Mouse (Mus musculus) E14TG2a.4 (cell line): ENCODE data around the gene Tcte2.

Experiments
- CTCF ChIP-seq: conservative IDR thresholded peaks from 2 replicates; pipeline ENCODE4 v1.5.1; 2014; ENCODE audit warnings: low read length
- NANOG ChIP-seq: IDR thresholded peaks from 2 replicates; pipeline ENCODE4 v1.6.1; 2014; ENCODE audit warnings: borderline replicate concordance, low read length, mixed read lengths
- POU5F1 ChIP-seq: IDR thresholded peaks from 2 replicates; pipeline ENCODE4 v1.6.1; 2014; ENCODE audit warnings: low read length, borderline replicate concordance

DNA sequence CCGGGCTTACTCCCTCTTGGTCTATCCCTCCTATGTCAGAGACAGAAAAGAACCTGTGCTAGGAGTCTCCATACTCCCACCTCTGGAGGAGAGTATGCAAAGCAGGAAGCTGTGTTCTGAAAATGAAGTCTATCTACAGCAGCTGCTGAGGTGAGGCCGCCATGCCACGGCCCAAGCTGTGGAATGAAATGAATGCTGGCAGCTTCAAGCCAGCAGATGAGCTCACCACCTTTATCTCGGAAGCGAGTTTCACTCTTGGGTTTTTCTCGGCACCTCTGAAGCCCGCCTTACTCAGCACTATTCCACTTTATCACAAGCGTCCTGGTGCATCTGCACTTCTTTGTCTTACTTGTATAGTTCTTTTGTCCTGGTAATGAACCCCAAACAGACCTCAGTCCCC lies 28.9 kb downstream of the Tcte2 start:
- TF ChIP-seq NANOG (no peak), CTCF (no peak), POU5F1 (no peak)
